Mouse (Mus musculus) stomach, embryonic 15.5 days (tissue): ENCODE results near the gene Trpm3. TPM values are rescaled to one million over a fixed set of nuclear protein-coding genes. Genes with fewer than 3 reads are reported as not detected.
"Not testable (repeated sequence)": the region's sequence is repeated elsewhere in the genome, so short reads cannot be mapped to it uniquely, and the experiment has no call there.

Experiments
- ATAC-seq: fragments of 200-750 bp; cut with Nextera tagmentation; 2 replicates; pipeline ENCODE4 v1.8.0; 2017; ENCODE audit warnings: low read depth, moderate number of reproducible peaks, moderate TSS enrichment; ENCODE audit not compliant: insufficient read depth, low FRiP score
- H3K27ac ChIP-seq: fragments of 300-500 bp; sonication (generic); 2 replicates; pipeline ENCODE4 v1.5.1; 2015; ENCODE audit warnings: mild to moderate bottlenecking, inconsistent platforms
- H3K27me3 ChIP-seq: fragments of 300-500 bp; sonication (generic); replicated peaks from 2 replicates; pipeline ENCODE4 v1.6.1; 2015; ENCODE audit warnings: inconsistent platforms
- H3K36me3 ChIP-seq: fragments of 300-500 bp; sonication (generic); 2 replicates; pipeline ENCODE4 v1.6.1; 2015; ENCODE audit warnings: inconsistent platforms
- H3K4me1 ChIP-seq: fragments of 300-500 bp; sonication (generic); 2 replicates; pipeline ENCODE4 v1.6.1; 2015; ENCODE audit warnings: inconsistent platforms
- H3K4me2 ChIP-seq: fragments of 300-500 bp; sonication (generic); 2 replicates; pipeline ENCODE4 v1.6.1; 2015; ENCODE audit warnings: mild to moderate bottlenecking, inconsistent platforms
- H3K4me3 ChIP-seq: fragments of 300-500 bp; sonication (generic); replicated peaks from 2 replicates; pipeline ENCODE4 v1.5.1; 2015; ENCODE audit warnings: inconsistent platforms
- H3K9ac ChIP-seq: fragments of 300-500 bp; sonication (generic); 2 replicates; pipeline ENCODE4 v1.6.1; 2015; ENCODE audit warnings: inconsistent platforms
- H3K9me3 ChIP-seq: fragments of 300-500 bp; sonication (generic); 2 replicates; pipeline ENCODE4 v1.6.1; 2016; ENCODE audit warnings: inconsistent platforms
- WGBS: fragments of 180-500 bp; shearing (Covaris S2); methylation state at CpG from one replicate; pipeline ENCODE4 v1.1.7; 2015; 5-methylcytosine and 5-hydroxymethylcytosine counted together
- polyA plus RNA-seq: library from polyadenylated mRNA; unstranded; fragments of >200 nt; fragmentation: Nextera tagmentation; extraction: Ambion mirVana; gene quantifications from 2 replicates; pipeline ENCODE4 v1.2.1, GENCODE M21; 2015

Gene Trpm3
- polyA plus RNA-seq, 1 experiment from 2014 or later: 0.58 TPM

DNA sequence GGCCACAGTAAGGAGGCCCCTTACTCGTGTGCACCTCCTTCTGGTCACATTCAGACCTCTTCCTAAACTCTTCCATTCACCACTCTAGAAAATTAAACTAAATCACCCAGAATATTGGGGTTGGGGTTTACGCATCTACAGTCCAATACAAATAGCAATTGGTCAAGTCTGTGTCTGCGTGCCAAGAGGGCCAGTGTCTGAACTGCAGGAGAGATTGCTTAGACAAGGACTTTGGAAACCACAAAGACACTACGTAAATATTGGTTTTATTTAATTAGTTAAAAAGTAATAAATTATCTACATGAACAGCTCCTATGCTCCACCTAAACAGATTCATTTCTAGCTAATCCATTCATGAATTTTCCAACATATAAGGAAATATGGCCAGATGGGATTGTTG is 886.0 kb downstream of the Trpm3 start:
- H3K4me3 ChIP-seq: no peak overlapping the region
- no peak for ATAC-seq
- H3K27ac ChIP-seq: no peak overlapping the region
- H3K9ac ChIP-seq: no peak overlapping the region
- WGBS: 74% methylated on average over 4 of the region's 4 CpGs
- no peaks in the 10 kb centered on the region for H3K27me3 ChIP-seq
- no peak overlapping the region for H3K4me2 ChIP-seq
- no peaks in the 10 kb centered on the region for H3K4me1 ChIP-seq
- H3K9me3 ChIP-seq: no peaks in the 10 kb centered on the region
- H3K36me3 ChIP-seq: no peaks in the 10 kb centered on the region

DNA sequence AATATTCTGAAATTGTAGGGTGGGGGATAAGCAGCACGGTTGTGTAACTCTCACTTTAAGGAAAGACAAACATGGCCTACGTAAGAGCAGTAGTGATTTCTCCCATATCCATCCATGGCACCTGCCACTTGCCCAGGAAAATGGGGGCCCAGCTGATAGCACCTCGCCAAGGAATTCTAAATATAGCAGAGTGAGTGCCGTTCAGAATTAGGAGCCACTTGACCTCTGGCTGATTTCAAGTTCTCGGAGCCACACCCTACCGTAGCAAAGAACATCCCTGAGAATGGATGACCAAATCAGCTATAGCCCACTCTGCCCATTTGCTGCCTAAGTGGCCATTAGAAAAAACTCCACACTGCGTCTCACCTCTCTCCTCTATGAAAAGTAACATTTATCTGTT is 887.6 kb downstream of the Trpm3 start:
- no peak overlapping the region for H3K27ac ChIP-seq
- no peak overlapping the region for H3K4me3 ChIP-seq
- no peaks in the 10 kb centered on the region for H3K27me3 ChIP-seq
- no peaks in the 10 kb centered on the region for H3K9me3 ChIP-seq
- no peak overlapping the region for H3K4me2 ChIP-seq
- H3K9ac ChIP-seq: no peak overlapping the region
- H3K4me1 ChIP-seq: no peaks in the 10 kb centered on the region
- no peak for ATAC-seq
- H3K36me3 ChIP-seq: no peaks in the 10 kb centered on the region
- WGBS: 77% methylated on average over 7 of the region's 7 CpGs

DNA sequence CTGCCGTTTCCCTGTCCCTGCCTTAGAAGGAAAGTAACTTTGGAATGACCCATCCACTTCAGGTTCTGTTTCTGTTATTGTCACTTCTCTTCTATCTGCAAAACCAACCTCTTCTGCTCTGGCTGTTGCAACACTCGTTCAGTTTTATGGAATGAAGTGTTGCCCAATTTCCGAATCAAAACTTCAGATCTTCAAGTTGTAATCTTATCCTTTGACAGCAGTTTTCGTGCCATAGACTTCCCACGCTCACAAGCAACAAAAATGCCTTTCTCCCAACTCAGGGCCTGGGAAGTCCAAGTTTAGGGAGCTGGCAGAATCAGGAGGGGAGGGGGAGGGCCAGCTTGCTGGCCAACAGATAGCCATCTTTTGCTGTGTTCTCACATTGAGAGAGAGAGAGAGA is 889.4 kb downstream of the Trpm3 start:
- H3K4me3 ChIP-seq: no peak overlapping the region
- no peak overlapping the region for H3K4me2 ChIP-seq
- no peak overlapping the region for H3K9ac ChIP-seq
- H3K27ac ChIP-seq: no peak overlapping the region
- no peaks in the 10 kb centered on the region for H3K27me3 ChIP-seq
- no peaks in the 10 kb centered on the region for H3K4me1 ChIP-seq
- WGBS: 74% methylated on average over 5 of the region's 5 CpGs
- ATAC-seq: no peak
- no peaks in the 10 kb centered on the region for H3K36me3 ChIP-seq
- no peaks in the 10 kb centered on the region for H3K9me3 ChIP-seq

DNA sequence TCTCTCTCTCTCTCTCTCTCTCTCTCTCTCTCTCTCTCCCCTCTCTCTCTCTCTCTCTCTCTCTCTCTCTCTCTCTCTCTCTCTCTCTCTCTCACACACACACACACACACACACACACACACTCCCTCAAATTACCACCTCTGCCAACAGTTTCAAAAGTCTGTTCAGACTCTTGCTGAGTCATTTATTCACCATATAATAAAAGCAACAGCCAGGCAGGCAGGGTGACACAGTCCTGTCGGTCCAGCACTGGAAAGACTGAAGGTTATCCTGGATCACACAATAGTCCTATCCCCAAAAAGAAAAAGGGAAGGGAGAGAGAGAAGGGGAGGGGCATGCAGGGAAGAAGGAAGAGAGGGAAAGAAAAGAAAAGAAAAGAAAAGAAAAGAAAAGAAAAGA is 894.5 kb downstream of the Trpm3 start:
- not testable (repeated sequence) for H3K36me3 ChIP-seq, H3K9ac ChIP-seq, H3K4me2 ChIP-seq, H3K27ac ChIP-seq, H3K4me3 ChIP-seq, H3K27me3 ChIP-seq, H3K9me3 ChIP-seq, ATAC-seq, H3K4me1 ChIP-seq
- 62% methylated on average over 1 of the region's 1 CpGs for WGBS

DNA sequence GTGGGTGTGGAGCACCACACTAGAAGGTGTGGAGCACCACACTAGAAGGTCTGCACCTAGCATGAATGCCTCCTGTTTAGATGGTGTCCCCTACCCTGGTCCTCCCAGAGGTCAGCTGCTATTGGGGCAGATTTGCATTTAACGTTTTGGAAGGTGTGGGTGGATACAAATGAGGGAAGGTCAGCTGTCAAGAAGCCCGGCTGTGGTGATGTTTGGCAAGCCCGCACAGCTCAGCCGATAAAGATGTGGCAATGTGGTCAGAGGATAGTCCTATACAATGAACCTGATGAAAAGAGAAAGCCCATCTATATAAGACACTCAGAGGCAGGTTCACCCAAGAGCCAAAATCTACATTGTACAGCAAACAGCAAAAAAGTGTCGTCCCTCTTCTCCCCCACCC is 895.3 kb downstream of the Trpm3 start:
- no peak for ATAC-seq
- no peak overlapping the region for H3K4me2 ChIP-seq
- H3K27me3 ChIP-seq: no peaks in the 10 kb centered on the region
- no peak overlapping the region for H3K27ac ChIP-seq
- no peaks in the 10 kb centered on the region for H3K36me3 ChIP-seq
- 68% methylated on average over 5 of the region's 5 CpGs for WGBS
- no peak overlapping the region for H3K4me3 ChIP-seq
- no peak overlapping the region for H3K9ac ChIP-seq
- H3K9me3 ChIP-seq: no peaks in the 10 kb centered on the region
- H3K4me1 ChIP-seq: no peaks in the 10 kb centered on the region

DNA sequence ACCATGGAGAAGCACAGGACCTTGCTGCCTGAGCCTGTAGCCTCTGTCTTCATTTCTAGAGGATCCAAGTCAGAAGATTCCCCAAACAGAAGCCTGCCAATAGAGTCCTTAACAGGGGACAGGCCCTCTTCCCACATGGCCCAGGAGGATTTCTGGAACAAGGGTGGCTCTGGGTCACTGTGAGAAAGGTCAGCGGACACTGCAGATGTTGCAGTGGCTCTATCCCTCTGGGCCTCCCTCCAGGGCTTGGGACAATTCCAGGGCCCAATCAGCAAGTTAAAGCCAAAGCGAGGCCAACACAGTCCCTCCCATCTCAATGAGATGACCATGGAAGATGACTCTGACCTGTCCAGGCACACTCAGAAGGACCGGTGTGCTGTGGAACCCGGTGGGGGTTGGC is 896.1 kb downstream of the Trpm3 start:
- Histone ChIP-seq H3K27me3 (no peaks in the 10 kb centered on the region), H3K4me3 (no peak overlapping the region), H3K4me2 (no peak overlapping the region), H3K27ac (no peak overlapping the region), H3K36me3 (no peaks in the 10 kb centered on the region), H3K4me1 (no peaks in the 10 kb centered on the region), H3K9ac (no peak overlapping the region), H3K9me3 (no peaks in the 10 kb centered on the region)
- 83% methylated on average over 4 of the region's 4 CpGs for WGBS
- no peak for ATAC-seq

DNA sequence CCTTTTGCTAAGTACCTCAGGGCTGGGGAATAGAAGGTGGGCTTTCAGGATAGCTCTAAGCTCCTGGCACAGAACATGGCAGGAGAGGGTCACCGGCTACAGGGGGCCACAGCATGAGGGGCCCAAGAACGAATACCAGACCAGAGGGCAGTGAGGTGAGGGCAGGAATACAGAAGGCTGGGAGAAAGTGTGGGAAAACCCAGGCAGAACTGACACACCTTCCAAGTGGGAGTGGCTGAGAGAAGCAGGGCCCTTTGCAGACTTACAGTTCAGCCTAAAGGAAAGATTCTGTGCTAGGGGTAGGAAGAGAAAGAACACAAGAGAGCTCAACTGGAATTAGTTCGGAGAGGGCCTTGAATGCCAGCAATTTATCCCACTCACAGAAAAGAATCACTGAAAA is 896.9 kb downstream of the Trpm3 start:
- Histone ChIP-seq H3K4me1 (no peaks in the 10 kb centered on the region), H3K9me3 (no peaks in the 10 kb centered on the region), H3K4me2 (no peak overlapping the region), H3K9ac (no peak overlapping the region), H3K27me3 (no peaks in the 10 kb centered on the region), H3K36me3 (no peaks in the 10 kb centered on the region), H3K4me3 (no peak overlapping the region), H3K27ac (no peak overlapping the region)
- 75% methylated on average over 3 of the region's 3 CpGs for WGBS
- ATAC-seq: no peak

DNA sequence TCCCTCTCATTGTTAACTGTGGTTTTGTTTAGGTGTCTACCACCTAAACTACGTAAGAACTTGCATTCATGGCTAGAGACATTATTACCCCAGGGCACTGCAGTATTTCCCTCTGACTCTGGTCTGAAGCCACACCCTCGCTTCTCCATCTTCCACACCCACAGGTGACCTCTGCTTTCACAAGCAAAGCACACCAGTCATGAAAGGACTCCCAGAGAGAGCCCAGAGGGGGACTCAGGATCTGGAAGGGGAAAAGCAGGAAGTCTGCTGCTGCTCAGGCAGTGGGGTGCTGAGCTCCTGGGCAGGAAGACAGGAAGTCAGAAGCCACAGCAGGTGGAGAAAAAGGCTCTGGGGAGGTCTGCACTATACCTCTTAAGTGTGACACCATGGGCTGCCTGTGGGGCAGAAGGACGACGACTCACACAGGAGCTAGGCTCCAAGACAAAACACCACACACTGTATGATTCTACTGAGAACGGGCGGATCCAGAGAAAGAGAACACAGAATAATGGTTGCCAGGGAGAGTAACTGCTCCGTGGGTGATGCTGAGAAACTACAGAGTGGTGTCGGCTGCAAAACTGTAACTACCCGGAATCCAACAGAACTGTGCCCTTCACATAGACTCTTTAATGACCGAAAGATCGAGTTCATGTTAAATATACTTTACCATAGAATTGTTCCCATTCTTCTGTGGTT is 898.1 kb downstream of the Trpm3 start:
- Histone ChIP-seq H3K9me3 (no peaks in the 10 kb centered on the region), H3K4me3 (no peak overlapping the region), H3K27ac (no peak overlapping the region), H3K27me3 (no peaks in the 10 kb centered on the region), H3K36me3 (no peaks in the 10 kb centered on the region), H3K4me1 (no peaks in the 10 kb centered on the region), H3K4me2 (no peak overlapping the region), H3K9ac (no peak overlapping the region)
- whole genome bisulfite sequencing: 56% methylated on average over 11 of the region's 11 CpGs
- no peak for ATAC-seq

DNA sequence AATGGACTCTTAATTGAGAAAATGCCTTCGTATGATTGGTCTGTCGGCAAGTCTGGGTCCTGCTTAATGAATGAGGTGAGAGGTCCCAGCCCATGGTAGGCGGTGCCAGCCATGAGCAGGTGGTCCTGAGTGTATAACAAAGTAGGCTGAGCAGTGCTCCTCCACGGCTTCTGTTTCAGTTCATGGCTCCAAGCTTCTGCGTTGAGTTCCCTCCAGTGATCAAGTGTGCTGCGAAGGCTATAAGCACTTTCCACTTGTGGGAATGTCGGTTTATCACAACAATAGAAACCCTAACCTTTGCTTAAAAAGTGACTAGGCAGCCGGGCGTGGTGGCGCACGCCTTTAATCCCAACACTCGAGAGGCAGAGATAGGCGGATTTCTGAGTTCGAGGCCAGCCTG is 898.7 kb downstream of the Trpm3 start:
- H3K9me3 ChIP-seq: no peaks in the 10 kb centered on the region
- no peaks in the 10 kb centered on the region for H3K4me1 ChIP-seq
- ATAC-seq: no peak
- no peak overlapping the region for H3K27ac ChIP-seq
- WGBS: 73% methylated on average over 14 of the region's 14 CpGs
- no peaks in the 10 kb centered on the region for H3K36me3 ChIP-seq
- no peak overlapping the region for H3K9ac ChIP-seq
- H3K4me3 ChIP-seq: no peak overlapping the region
- no peaks in the 10 kb centered on the region for H3K27me3 ChIP-seq
- no peak overlapping the region for H3K4me2 ChIP-seq

DNA sequence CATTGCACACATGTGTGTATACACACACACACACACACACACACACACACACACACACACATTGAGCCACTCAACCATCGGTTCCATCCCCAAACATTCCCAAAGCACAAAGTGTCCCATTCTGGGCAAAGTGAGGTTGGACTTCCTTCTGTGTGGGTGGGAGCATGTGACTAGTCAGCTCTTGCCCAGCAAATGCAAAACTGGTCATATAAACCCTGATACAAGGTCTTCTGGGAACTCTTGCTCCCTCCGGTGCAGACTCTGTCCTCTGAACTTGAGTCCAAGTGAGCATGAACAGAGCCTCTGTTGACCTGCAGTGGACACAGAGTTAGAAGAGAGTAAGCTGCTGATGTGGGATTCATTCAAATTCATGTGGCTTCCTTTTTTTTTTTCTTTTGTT is 899.5 kb downstream of the Trpm3 start:
- H3K27me3 ChIP-seq: no peaks in the 10 kb centered on the region
- no peak overlapping the region for H3K4me3 ChIP-seq
- H3K9ac ChIP-seq: no peak overlapping the region
- no peak overlapping the region for H3K27ac ChIP-seq
- no peak overlapping the region for H3K4me2 ChIP-seq
- no peaks in the 10 kb centered on the region for H3K4me1 ChIP-seq
- 80% methylated on average over 2 of the region's 2 CpGs for WGBS
- no peak for ATAC-seq
- H3K9me3 ChIP-seq: no peaks in the 10 kb centered on the region
- no peaks in the 10 kb centered on the region for H3K36me3 ChIP-seq

DNA sequence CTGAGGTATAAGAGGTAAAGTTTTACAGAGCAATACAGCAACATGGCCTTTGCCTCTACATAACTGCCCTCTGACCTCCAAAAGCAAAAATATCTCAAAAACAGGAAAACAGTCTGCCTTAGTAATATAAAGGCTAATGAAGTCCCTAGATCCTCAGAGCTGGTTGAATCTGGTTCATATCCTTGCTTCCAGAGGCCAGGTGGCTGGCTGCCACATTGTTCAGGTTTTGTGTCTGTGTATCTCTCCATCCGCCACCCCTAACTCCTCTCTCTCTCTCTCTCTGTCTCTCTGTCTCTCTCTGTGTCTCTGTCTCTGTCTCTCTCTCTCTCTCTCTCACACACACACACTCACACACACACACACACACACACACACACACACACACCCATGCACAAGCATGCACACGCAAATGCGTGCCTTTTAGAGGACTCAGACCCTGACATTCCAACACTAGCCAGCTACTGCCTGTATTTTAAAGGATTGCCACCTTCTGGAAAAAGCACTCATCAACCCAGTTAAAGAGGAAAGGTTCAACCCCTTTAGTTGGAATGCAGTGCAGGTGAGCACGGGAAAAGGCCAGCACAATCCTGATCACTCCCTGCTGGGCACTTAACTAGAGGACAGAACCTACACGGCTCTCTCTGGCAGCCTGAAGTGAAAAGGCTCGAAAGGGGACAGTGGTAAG is 902.8 kb downstream of the Trpm3 start:
- WGBS: 67% methylated on average over 6 of the region's 6 CpGs

DNA sequence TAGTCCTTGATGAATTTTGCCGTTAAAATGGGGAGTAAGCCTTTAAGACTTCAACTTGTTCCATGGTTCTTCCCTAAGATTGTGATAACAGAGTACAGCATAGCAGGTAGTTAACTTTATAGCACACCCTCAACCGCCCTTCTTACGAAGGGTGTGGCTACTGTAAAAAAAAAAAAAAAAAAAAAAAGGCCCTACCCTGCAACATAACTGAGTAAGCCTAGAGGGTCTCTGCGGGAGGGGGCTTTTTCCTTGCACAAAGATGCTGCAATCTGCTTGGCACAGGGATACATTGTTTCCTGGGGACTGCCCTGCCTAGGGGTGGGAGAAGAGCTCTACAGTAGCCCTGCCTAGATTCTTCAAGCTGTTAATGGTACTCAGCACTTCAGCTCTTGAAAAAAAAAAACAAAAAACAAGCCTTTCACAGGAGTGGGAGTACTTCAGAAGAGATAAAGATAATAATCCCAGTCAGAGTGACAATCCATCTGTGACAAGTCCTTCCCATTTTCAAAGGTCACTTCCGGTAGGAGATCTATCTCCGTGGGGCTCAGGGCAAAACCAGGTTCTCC is 903.4 kb downstream of the Trpm3 start:
- H3K9me3 ChIP-seq: no peaks in the 10 kb centered on the region
- no peak overlapping the region for H3K9ac ChIP-seq
- no peak for ATAC-seq
- H3K4me2 ChIP-seq: no peak overlapping the region
- WGBS: 57% methylated on average over 6 of the region's 6 CpGs
- no peaks in the 10 kb centered on the region for H3K36me3 ChIP-seq
- no peaks in the 10 kb centered on the region for H3K4me1 ChIP-seq
- no peak overlapping the region for H3K4me3 ChIP-seq
- no peaks in the 10 kb centered on the region for H3K27me3 ChIP-seq
- no peak overlapping the region for H3K27ac ChIP-seq

More for the DNA sequence above, 902.8 kb downstream of the Trpm3 start:
- Histone ChIP-seq H3K36me3 (no peaks in the 10 kb centered on the region), H3K4me1 (no peaks in the 10 kb centered on the region), H3K9ac (no peak overlapping the region), H3K27me3 (no peaks in the 10 kb centered on the region), H3K4me3 (no peak overlapping the region), H3K27ac (no peak overlapping the region), H3K4me2 (no peak overlapping the region), H3K9me3 (no peaks in the 10 kb centered on the region)
- no peak for ATAC-seq
